Mouse (Mus musculus): ENCODE data around the gene Comp.

The Comp gene

DNA sequence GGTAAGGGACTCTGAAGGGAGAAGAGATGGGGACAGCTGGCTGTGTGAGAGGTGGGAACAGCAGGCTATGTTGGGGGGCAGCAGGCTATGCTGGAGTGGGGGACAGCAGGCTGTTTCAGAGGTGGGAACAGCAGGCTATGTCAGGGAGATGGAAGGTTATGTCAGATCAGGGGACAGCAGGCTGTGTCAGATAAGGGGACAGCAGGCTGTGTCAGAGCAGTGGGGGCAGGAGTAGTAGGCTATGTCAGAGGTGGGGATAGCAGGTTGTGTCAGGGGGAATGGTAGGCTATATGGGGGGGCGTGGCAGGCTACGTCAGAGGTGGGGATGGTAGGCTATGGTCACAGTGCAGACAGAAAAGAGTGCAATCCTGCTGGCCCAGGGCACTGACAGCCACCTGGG lies 49.4 kb downstream of the Comp start:
- Histone ChIP-seq H3K4me3 (replicated peaks; ENCODE audit: low read length) (no peak overlapping the region), H3K9me3 (ENCODE audit: low read length) (no peaks in the 10 kb centered on the region), H3K36me3 (ENCODE audit: insufficient read depth, low read length) (no peaks in the 10 kb centered on the region), H3K4me1 (replicated peaks; ENCODE audit: low read depth, low read length) (peaks cover 18% of the 10 kb centered on the region), H3K27me3 (ENCODE audit: insufficient read depth, low read length) (peaks cover 5% of the 10 kb centered on the region; the same call in 1 of the 2 replicates)
- TF ChIP-seq POU5F1 (IDR thresholded peaks at IDR 0.05; ENCODE audit: borderline replicate concordance, low read length) (no peak), CTCF (conservative IDR thresholded peaks at IDR 0.05; ENCODE audit: low read length) (no peak)

DNA sequence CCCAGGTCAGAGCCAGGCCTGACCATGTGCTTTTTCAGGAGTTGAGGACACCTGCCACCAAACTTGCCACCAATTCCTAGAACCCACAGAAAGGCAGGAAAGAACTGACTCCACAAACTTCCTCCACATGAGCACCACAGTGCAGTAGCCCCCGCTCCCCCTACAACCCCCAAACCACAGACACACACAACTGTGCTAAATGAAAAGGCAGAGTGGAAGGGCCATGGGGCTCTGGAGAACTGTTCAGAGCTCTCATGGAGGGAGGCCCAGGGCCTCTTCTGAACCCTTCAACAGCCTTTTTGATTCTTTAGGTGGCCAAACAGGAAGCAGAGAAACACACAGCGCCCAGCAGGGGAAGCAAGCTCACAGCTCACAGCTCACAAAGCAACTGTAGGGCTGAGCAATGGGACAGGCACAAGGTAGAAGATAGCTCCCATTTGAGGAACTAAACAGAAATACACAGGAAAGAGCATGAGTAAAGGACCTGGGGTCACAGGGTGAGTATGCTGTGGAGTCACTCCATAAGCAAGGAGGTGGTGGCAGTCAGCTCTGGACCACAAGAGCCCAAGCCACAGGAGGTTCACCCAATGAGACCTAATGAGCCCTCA lies 53.0 kb downstream of the Comp start:
- peaks cover 8% of the 10 kb centered on the region; the same call in 1 of the 2 replicates for H3K4me1 ChIP-seq (replicated peaks; ENCODE audit: low read depth, low read length)
- no peaks in the 10 kb centered on the region for H3K36me3 ChIP-seq (ENCODE audit: insufficient read depth, low read length)
- no peaks in the 10 kb centered on the region for H3K9me3 ChIP-seq (ENCODE audit: low read length)
- TF ChIP-seq POU5F1 (IDR thresholded peaks at IDR 0.05; ENCODE audit: borderline replicate concordance, low read length): no peak
- no peak for TF ChIP-seq NANOG (IDR thresholded peaks at IDR 0.05; ENCODE audit: borderline replicate concordance, low read length)
- TF ChIP-seq CTCF (conservative IDR thresholded peaks at IDR 0.05; ENCODE audit: low read length): no peak
- peaks cover 5% of the 10 kb centered on the region; the same call in 1 of the 2 replicates for H3K27me3 ChIP-seq (ENCODE audit: insufficient read depth, low read length)
- H3K4me3 ChIP-seq (replicated peaks; ENCODE audit: low read length): no peak overlapping the region

- H3K4me1 ChIP-seq (replicated peaks; ENCODE audit: low read depth, low read length): peaks cover 22% of the 10 kb centered on the region
- H3K27me3 ChIP-seq (ENCODE audit: insufficient read depth, low read length): peaks cover 7% of the 10 kb centered on the region
- H3K4me3 ChIP-seq (replicated peaks; ENCODE audit: low read length): no peak overlapping the region
- H3K36me3 ChIP-seq (ENCODE audit: insufficient read depth, low read length): no peaks in the 10 kb centered on the region
- TF ChIP-seq NANOG (IDR thresholded peaks at IDR 0.05; ENCODE audit: borderline replicate concordance, low read length): no peak
- no peaks in the 10 kb centered on the region for H3K9me3 ChIP-seq (ENCODE audit: low read length)
These were observed 57.9 kb downstream of the Comp start for GRCm38 (mm10) chr8:70431213-70431612.
